Mouse (Mus musculus) heart, embryonic 16.5 days (tissue): ENCODE data around the gene Alg14. TPM values are rescaled to one million over a fixed set of nuclear protein-coding genes. Genes with fewer than 3 reads are reported as not detected.
A peak's percentile ranks its signal among the peaks of the same experiment; 100 is the strongest.

ENCODE experiments used
- ATAC-seq: fragments of 200-750 bp; cut with Nextera tagmentation; replicated peaks from 2 replicates; pipeline ENCODE4 v1.8.0; 2017; ENCODE audit warnings: moderate number of reproducible peaks; ENCODE audit not compliant: insufficient read depth, low FRiP score; ENCODE audit errors: extremely low read depth
- H3K27ac ChIP-seq: fragments of 300-500 bp; sonication (generic); 2 replicates; pipeline ENCODE4 v1.5.1; 2014; ENCODE audit warnings: mild to moderate bottlenecking, low read length, control low read depth, moderate library complexity
- H3K27me3 ChIP-seq: fragments of 300-500 bp; sonication (generic); 2 replicates; pipeline ENCODE4 v1.6.1; 2014; ENCODE audit warnings: low read length, mixed read lengths; ENCODE audit not compliant: control insufficient read depth, insufficient read depth
- H3K36me3 ChIP-seq: fragments of 300-500 bp; sonication (generic); 2 replicates; pipeline ENCODE4 v1.6.1; 2014; ENCODE audit not compliant: control insufficient read depth, insufficient read depth
- H3K4me1 ChIP-seq: fragments of 300-500 bp; sonication (generic); 2 replicates; pipeline ENCODE4 v1.6.1; 2014; ENCODE audit warnings: low read length, mixed read lengths; ENCODE audit not compliant: control insufficient read depth, insufficient read depth
- H3K4me2 ChIP-seq: fragments of 300-500 bp; sonication (generic); 2 replicates; pipeline ENCODE4 v1.6.1; 2014; ENCODE audit warnings: low read depth, mild to moderate bottlenecking, control low read depth, low read length
- H3K4me3 ChIP-seq: fragments of 300-500 bp; sonication (generic); 2 replicates; pipeline ENCODE4 v1.5.1; 2014; ENCODE audit warnings: mild to moderate bottlenecking, control low read depth, low read length
- H3K9ac ChIP-seq: fragments of 300-500 bp; sonication (generic); 2 replicates; pipeline ENCODE4 v1.6.1; 2014; ENCODE audit warnings: low read length, control low read depth
- H3K9me3 ChIP-seq: fragments of 300-500 bp; sonication (generic); replicated peaks from 2 replicates; pipeline ENCODE4 v1.6.1; 2016; ENCODE audit warnings: low read length; ENCODE audit not compliant: control insufficient read depth
- WGBS: fragments of 180-500 bp; shearing (Covaris S2); extraction: QIAGEN DNeasy Blood & Tissue Kit; methylation state at CpG from one replicate; pipeline ENCODE4 v1.1.7; 2014; 5-methylcytosine and 5-hydroxymethylcytosine counted together
- polyA plus RNA-seq: library from polyadenylated mRNA; unstranded; fragments of >200 nt; fragmentation: Nextera tagmentation; extraction: Ambion mirVana; gene quantifications from 2 replicates; pipeline ENCODE4 v1.2.1, GENCODE M21; 2015

Gene Alg14
- polyA plus RNA-seq, 1 experiment from 2014 or later = 39.8 TPM

- Histone ChIP-seq H3K9ac (peak overlapping the region; percentile 81), H3K27ac (peak overlapping the region; percentile 95; the same call in 1 of the 2 replicates), H3K27me3 (no peaks in the 10 kb centered on the region), H3K9me3 (no peaks in the 10 kb centered on the region), H3K4me3 (peak overlapping the region; percentile 70), H3K4me1 (0 out of 2 replicates have a peak, but pooled peaks cover 4% of the 10 kb centered on the region), H3K36me3 (no peaks in the 10 kb centered on the region), H3K4me2 (peak overlapping the region; percentile 69)
- WGBS = 68% methylated on average over 8 of the region's 8 CpGs
- no peak for ATAC-seq
These were observed 892 bp upstream of the Alg14 start for GRCm38 (mm10) chr3:121290681-121291080.

GRCm38 (mm10) chr3:121291225-121291559 lies 381 bp upstream of the Alg14 start:
- Histone ChIP-seq H3K4me3 (peak overlapping the region; percentile 70), H3K4me1 (0 out of 2 replicates have a peak, but pooled peaks cover 4% of the 10 kb centered on the region), H3K9me3 (no peaks in the 10 kb centered on the region), H3K36me3 (no peaks in the 10 kb centered on the region), H3K9ac (peak overlapping the region; percentile 81), H3K27ac (peak overlapping the region; percentile 95), H3K4me2 (peak overlapping the region; percentile 69), H3K27me3 (no peaks in the 10 kb centered on the region)
- WGBS = 5% methylated on average over 7 of the region's 7 CpGs
- no peak; the same call in 1 of the 2 replicates for ATAC-seq

GRCm38 (mm10) chr3:121294200-121294599 lies 2.6 kb downstream of the Alg14 start:
- Histone ChIP-seq H3K27me3 (no peaks in the 10 kb centered on the region), H3K27ac (no peak overlapping the region), H3K36me3 (no peaks in the 10 kb centered on the region), H3K4me1 (0 out of 2 replicates have a peak, but pooled peaks cover 4% of the 10 kb centered on the region), H3K4me3 (no peak overlapping the region), H3K4me2 (no peak overlapping the region), H3K9me3 (no peaks in the 10 kb centered on the region), H3K9ac (no peak overlapping the region)
- WGBS = 74% methylated on average over 2 of the region's 2 CpGs
- no peak for ATAC-seq

GRCm38 (mm10) chr3:121306641-121307040 lies 15.1 kb downstream of the Alg14 start:
- WGBS = 88% methylated on average over 7 of the region's 7 CpGs
- no peaks in the 10 kb centered on the region for H3K36me3 ChIP-seq
- H3K4me3 ChIP-seq = no peak overlapping the region
- H3K9ac ChIP-seq = no peak overlapping the region
- H3K4me2 ChIP-seq = no peak overlapping the region
- ATAC-seq = no peak
- no peaks in the 10 kb centered on the region for H3K9me3 ChIP-seq
- H3K4me1 ChIP-seq = no peaks in the 10 kb centered on the region
- H3K27ac ChIP-seq = no peak overlapping the region
- H3K27me3 ChIP-seq = no peaks in the 10 kb centered on the region

- Histone ChIP-seq H3K9me3 (no peaks in the 10 kb centered on the region), H3K4me1 (no peaks in the 10 kb centered on the region), H3K36me3 (no peaks in the 10 kb centered on the region), H3K27ac (no peak overlapping the region), H3K9ac (no peak overlapping the region), H3K4me2 (no peak overlapping the region), H3K27me3 (no peaks in the 10 kb centered on the region), H3K4me3 (no peak overlapping the region)
- ATAC-seq = peak; percentile 49
- WGBS = 71% methylated on average over 7 of the region's 7 CpGs
These were observed 16.1 kb downstream of the Alg14 start for GRCm38 (mm10) chr3:121307532-121308234.

GRCm38 (mm10) chr3:121308935-121309334 lies 17.4 kb downstream of the Alg14 start:
- Histone ChIP-seq H3K27me3 (no peaks in the 10 kb centered on the region), H3K4me2 (no peak overlapping the region), H3K4me1 (no peaks in the 10 kb centered on the region), H3K9ac (no peak overlapping the region), H3K4me3 (no peak overlapping the region), H3K36me3 (no peaks in the 10 kb centered on the region), H3K27ac (no peak overlapping the region), H3K9me3 (no peaks in the 10 kb centered on the region)
- no peak for ATAC-seq
- 83% methylated on average over 5 of the region's 5 CpGs for WGBS

GRCm38 (mm10) chr3:121309429-121309828 lies 17.9 kb downstream of the Alg14 start:
- no peak overlapping the region for H3K27ac ChIP-seq
- no peaks in the 10 kb centered on the region for H3K36me3 ChIP-seq
- no peak overlapping the region for H3K4me2 ChIP-seq
- no peak for ATAC-seq
- H3K4me3 ChIP-seq = no peak overlapping the region
- no peaks in the 10 kb centered on the region for H3K4me1 ChIP-seq
- 80% methylated on average over 4 of the region's 4 CpGs for WGBS
- no peaks in the 10 kb centered on the region for H3K9me3 ChIP-seq
- no peaks in the 10 kb centered on the region for H3K27me3 ChIP-seq
- no peak overlapping the region for H3K9ac ChIP-seq

- Histone ChIP-seq H3K4me1 (no peaks in the 10 kb centered on the region), H3K9ac (no peak overlapping the region), H3K4me3 (no peak overlapping the region), H3K9me3 (no peaks in the 10 kb centered on the region), H3K27me3 (no peaks in the 10 kb centered on the region), H3K4me2 (no peak overlapping the region), H3K27ac (no peak overlapping the region), H3K36me3 (no peaks in the 10 kb centered on the region)
- 83% methylated on average over 16 of the region's 16 CpGs for WGBS
- no peak for ATAC-seq
These were observed 18.5 kb downstream of the Alg14 start for GRCm38 (mm10) chr3:121309896-121310714.

- Histone ChIP-seq H3K27me3 (no peaks in the 10 kb centered on the region), H3K36me3 (no peaks in the 10 kb centered on the region), H3K4me3 (no peak overlapping the region), H3K27ac (no peak overlapping the region), H3K9ac (no peak overlapping the region), H3K9me3 (no peaks in the 10 kb centered on the region), H3K4me2 (no peak overlapping the region), H3K4me1 (no peaks in the 10 kb centered on the region)
- WGBS = 68% methylated on average over 6 of the region's 6 CpGs
- no peak for ATAC-seq
These were observed 20.9 kb downstream of the Alg14 start for GRCm38 (mm10) chr3:121312426-121312825.
